Mouse (Mus musculus): ENCODE data around the gene Sugp2. TPM values are rescaled to one million over a fixed set of nuclear protein-coding genes. Genes with fewer than 3 reads are reported as not detected.
A peak's percentile ranks its signal among the peaks of the same experiment; 100 is the strongest.

Sugp2 gene
- polyA plus RNA-seq, 1 experiment from 2014 or later: 80.5 TPM

DNA sequence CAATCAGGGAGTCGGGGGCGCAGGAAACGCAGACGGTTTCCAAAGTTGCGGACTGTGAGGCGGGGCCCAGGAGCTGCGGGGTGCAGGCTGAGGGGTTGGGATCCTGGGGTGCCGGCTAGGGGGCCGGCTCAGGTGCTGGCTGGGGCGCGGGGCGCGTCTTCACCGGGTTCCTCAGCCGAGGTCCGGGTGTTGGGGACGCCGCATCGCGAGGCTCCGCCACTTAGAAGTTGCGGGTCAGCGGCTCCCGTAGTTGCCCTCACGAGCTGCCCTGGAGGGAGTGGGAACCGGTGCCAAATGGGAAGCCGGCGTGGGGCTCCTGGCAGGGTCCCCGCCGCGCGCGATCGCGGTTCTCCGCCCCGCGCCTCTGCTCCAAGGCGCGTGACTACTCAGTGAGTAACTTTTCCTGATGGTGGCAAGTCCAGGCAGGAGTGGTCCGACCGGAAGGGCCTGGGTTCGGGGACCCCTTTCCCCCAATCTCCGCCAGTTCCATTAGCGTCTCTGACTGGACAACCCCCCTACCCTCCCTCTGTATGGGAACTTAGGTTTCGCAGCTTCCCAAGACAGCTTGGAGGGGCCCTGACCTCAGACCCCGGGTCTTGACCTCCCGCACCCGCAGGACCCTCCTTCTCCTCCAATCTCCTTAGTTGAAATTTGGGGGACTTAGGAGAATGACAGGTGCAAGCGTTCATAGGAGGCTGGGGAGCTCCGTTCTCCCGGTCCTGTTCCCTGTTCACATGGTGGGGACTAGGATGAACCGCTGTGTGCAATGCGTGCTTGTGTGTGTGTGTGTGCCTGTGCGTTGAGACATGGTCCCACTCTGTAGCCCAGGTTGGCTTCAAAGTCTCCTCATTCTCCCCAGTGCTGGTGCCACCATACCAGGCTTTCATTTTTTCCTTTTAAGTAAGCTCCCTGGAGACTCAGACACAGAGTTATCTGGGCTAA, 49.4 kb downstream of the Sugp2 start:
- peaks cover 26% of the 10 kb centered on the region for H3K4me1 ChIP-seq
- ATAC-seq (ENCODE audit: low FRiP score): peak; percentile 50
- H3K9ac ChIP-seq (replicated peaks): peak overlapping the region; percentile 84
- H3K4me2 ChIP-seq: peak overlapping the region; percentile 91
- peak overlapping the region; percentile 83 for H3K4me3 ChIP-seq (replicated peaks)
- H3K9me3 ChIP-seq (replicated peaks): no peaks in the 10 kb centered on the region
- peak overlapping the region; percentile 67 for H3K27ac ChIP-seq (replicated peaks)
- under 1% methylated on average over 55 of the region's 55 CpGs for WGBS
- H3K27me3 ChIP-seq (replicated peaks): no peaks in the 10 kb centered on the region
- H3K36me3 ChIP-seq: peaks cover 20% of the 10 kb centered on the region

DNA sequence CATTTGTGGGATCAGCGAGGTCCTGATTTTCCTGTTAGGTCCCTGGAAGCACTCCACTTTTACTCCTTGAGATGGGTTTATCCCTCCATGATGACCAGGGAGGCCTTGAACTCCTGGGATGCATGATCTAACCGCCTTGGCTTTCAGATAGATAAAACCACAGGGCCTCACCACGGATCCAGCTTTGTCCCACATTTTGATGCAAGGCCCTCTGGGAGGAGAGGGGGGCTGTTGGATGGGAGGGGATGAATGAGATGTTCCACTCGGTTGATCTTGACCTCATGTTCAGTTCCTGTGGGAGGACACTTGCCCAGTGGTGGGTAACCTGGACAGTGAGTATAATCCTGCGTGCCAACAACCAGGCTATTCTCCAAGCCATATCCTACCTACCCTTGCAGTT, 50.4 kb downstream of the Sugp2 start:
- Histone ChIP-seq H3K27me3 (replicated peaks) (no peaks in the 10 kb centered on the region), H3K27ac (replicated peaks) (no peak overlapping the region), H3K4me1 (peaks cover 26% of the 10 kb centered on the region), H3K36me3 (peaks cover 23% of the 10 kb centered on the region), H3K4me2 (peak overlapping the region; percentile 13; the same call in 1 of the 2 replicates), H3K9ac (replicated peaks) (no peak overlapping the region), H3K9me3 (replicated peaks) (no peaks in the 10 kb centered on the region), H3K4me3 (replicated peaks) (peak overlapping the region; percentile 8; the same call in 1 of the 2 replicates)
- 72% methylated on average over 5 of the region's 5 CpGs for WGBS
- no peak for ATAC-seq (ENCODE audit: low FRiP score)

DNA sequence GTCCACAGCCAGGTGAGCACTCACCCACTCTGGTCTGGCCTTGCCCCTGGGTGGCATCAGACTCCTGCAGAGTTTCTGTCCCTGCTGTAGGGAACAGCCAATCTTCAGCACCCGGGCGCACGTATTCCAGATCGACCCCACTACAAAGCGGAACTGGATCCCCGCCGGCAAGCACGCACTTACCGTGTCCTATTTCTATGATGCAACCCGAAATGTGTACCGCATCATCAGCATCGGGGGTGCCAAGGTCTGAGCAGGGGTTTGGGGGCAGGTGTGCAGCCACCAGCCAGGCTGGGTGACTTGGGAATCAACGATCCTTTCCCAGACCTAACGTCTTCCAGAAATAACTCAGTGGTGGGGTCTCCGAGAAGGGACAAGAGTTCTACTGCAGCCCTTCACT, 51.3 kb downstream of the Sugp2 start:
- Histone ChIP-seq H3K36me3 (peaks cover 26% of the 10 kb centered on the region), H3K4me3 (replicated peaks) (no peak overlapping the region), H3K9ac (replicated peaks) (no peak overlapping the region), H3K4me2 (no peak overlapping the region), H3K27ac (replicated peaks) (no peak overlapping the region), H3K9me3 (replicated peaks) (no peaks in the 10 kb centered on the region), H3K27me3 (replicated peaks) (no peaks in the 10 kb centered on the region), H3K4me1 (peaks cover 26% of the 10 kb centered on the region)
- ATAC-seq (ENCODE audit: low FRiP score): no peak
- WGBS: 97% methylated on average over 15 of the region's 15 CpGs

DNA sequence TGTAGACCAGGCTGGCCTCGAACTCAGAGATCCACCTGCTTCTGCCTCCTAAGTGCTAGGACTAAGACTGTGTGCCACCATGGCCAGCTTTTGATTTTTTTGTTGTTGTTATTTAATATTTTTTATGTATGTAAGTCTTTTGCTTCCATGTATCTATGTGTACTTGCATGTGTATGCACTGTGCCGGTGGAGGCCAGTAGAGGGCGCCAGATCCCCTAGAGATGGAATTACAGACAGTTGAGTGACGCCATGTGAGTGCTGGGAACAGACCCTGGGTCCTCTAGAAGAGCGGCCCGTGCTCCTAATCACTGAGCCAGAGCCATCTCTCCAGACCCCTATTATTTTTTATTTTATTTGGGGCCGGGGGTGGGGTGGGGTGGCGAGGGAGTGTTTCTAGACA, 52.7 kb downstream of the Sugp2 start:
- H3K27ac ChIP-seq (replicated peaks): no peak overlapping the region
- 92% methylated on average over 8 of the region's 8 CpGs for WGBS
- H3K27me3 ChIP-seq (replicated peaks): no peaks in the 10 kb centered on the region
- no peaks in the 10 kb centered on the region for H3K9me3 ChIP-seq (replicated peaks)
- no peak overlapping the region for H3K9ac ChIP-seq (replicated peaks)
- no peak overlapping the region for H3K4me2 ChIP-seq
- no peak for ATAC-seq (ENCODE audit: low FRiP score)
- H3K4me3 ChIP-seq (replicated peaks): no peak overlapping the region
- peaks cover 39% of the 10 kb centered on the region for H3K36me3 ChIP-seq
- H3K4me1 ChIP-seq: peaks cover 26% of the 10 kb centered on the region

DNA sequence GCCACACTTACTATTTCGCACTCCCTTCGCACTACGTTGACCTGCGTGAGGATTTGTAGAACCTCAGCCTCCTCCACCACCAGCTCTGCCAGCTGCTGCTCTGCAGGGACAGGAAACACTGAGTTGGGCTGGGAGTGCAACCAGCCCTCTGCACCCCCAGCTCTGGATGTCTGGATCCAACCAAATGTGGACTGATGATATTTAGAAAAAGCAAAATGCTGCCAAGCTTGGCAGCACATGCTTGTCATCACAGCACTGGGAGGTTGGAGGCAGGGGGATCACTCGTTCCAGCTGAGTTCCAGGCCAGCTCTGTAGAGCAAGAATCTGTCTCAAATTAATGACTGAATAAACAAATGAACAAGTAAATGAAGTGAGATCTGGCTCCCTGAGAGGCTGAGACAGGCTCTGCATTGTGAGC, 60.0 kb downstream of the Sugp2 start:
- Histone ChIP-seq H3K9ac (replicated peaks) (no peak overlapping the region), H3K4me2 (no peak overlapping the region), H3K27ac (replicated peaks) (no peak overlapping the region), H3K4me1 (no peaks in the 10 kb centered on the region), H3K27me3 (replicated peaks) (no peaks in the 10 kb centered on the region), H3K36me3 (peaks cover 83% of the 10 kb centered on the region), H3K4me3 (replicated peaks) (no peak overlapping the region), H3K9me3 (replicated peaks) (no peaks in the 10 kb centered on the region)
- no peak for ATAC-seq (ENCODE audit: low FRiP score)
- 79% methylated on average over 5 of the region's 5 CpGs for WGBS

DNA sequence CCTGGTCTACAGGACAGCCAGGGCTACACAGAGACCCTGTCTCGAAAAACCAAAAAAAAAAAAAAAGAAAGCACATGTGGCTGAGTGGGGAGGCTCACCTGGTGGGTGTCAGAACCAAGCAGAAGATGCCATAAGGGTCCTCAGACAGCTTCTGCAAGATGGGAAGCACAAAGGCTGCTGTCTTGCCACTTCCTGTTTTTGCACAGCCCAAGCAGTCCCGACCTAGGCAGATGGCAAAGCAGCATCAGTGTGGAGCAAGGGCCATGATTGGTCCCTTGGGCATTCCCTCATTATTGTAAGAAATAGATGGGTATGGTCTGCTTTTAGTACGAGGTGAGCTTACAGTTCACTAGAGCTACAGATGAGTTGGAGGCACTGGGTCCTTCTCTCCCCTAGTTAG, 66.9 kb downstream of the Sugp2 start:
- ATAC-seq (ENCODE audit: low FRiP score): no peak
- Histone ChIP-seq H3K36me3 (peaks cover 52% of the 10 kb centered on the region), H3K9me3 (replicated peaks) (no peaks in the 10 kb centered on the region), H3K4me1 (peaks cover 32% of the 10 kb centered on the region), H3K4me2 (peak overlapping the region; percentile 92; the same call in 1 of the 2 replicates), H3K27ac (replicated peaks) (no peak overlapping the region), H3K27me3 (replicated peaks) (no peaks in the 10 kb centered on the region), H3K9ac (replicated peaks) (no peak overlapping the region), H3K4me3 (replicated peaks) (no peak overlapping the region)
- WGBS: 75% methylated on average over 3 of the region's 3 CpGs

DNA sequence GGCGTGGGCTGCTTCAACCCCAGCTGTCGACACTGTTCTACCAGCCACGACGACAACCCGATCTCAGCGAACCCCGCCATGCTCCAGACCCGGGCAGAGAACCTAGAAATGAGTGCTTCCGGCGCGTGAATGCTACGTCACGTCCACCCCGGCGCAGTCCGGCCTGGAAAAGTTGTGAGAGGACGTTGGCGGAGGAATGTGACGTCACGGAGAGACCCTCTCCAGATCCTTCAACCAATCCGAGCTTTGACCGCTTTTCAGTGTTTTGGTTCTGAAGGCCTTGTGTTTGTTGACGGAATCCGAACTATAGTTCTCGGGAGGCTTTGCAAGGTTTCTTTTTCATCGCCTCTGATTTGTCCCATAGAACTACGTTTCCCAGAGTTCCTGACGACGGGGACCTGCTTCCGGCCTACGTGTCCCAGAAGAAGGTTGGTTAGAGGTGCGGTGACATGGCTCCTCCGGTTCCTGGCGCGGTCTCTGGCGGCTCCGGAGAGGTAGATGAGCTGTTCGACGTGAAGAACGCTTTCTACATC, 68.4 kb downstream of the Sugp2 start, which contains the start of the genes Ddx49 and Cope:
TSS of gene Ddx49 (minus strand) at position 132 of the 533 bp plus-strand sequence.
TSS of gene Cope (plus strand) at position 161 of the 533 bp plus-strand sequence.
- Histone ChIP-seq H3K4me1 (peaks cover 32% of the 10 kb centered on the region), H3K36me3 (peaks cover 49% of the 10 kb centered on the region), H3K9ac (replicated peaks) (peak within 1 kb of the TSS; percentile 57), H3K27ac (replicated peaks) (peak within 1 kb of the TSS; percentile 73), H3K4me3 (replicated peaks) (peak within 1 kb of the TSS; percentile 65), H3K9me3 (replicated peaks) (no peaks in the 10 kb centered on the region), H3K27me3 (replicated peaks) (no peaks in the 10 kb centered on the region), H3K4me2 (peak within 1 kb of the TSS; percentile 92)
- peak; percentile 94 for ATAC-seq (ENCODE audit: low FRiP score)
- 0% methylated on average over 40 of the region's 40 CpGs for WGBS

DNA sequence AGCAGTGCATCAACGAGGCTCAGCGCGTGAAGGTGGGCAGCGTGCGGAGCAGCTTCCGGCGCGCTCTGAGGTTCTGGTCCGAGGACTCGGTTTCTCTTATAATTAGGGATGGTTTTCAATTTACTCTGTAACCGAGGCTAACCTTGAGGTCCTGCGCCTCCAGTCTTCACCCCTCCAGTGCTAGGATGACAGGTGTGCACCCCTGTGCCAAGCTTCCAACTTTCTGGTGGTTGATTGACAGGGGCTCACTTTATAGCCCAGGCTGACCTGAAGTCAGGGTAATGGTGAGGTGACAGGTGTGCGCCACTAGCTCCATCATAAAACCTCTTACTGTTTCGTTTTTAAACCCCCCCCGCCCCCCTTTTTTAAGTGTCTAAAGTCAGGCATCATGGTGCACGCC, 68.9 kb downstream of the Sugp2 start:
- H3K4me3 ChIP-seq (replicated peaks): peak overlapping the region; percentile 65

DNA sequence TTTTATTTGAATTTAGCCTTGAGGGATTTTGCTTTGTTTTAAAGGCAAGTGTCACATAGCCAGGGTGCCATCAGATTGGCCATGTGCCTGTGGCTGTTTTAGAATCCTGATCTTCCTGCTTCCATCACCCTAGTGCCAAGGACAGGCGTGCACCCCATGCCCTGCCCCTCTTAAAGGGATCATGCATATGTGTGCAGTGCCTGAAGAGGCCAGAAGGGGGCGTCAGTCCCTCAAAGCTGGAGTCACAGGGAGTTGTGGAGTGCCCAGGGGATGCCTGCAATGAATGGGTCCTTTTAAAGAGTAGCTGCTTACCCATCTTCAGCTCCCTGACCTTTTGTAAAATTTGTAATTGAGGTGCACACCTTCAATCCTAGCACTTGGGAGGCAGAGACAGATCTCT, 75.3 kb downstream of the Sugp2 start:
- Histone ChIP-seq H3K36me3 (peaks cover 82% of the 10 kb centered on the region), H3K4me1 (peaks cover 6% of the 10 kb centered on the region), H3K27ac (replicated peaks) (no peak overlapping the region), H3K27me3 (replicated peaks) (no peaks in the 10 kb centered on the region), H3K9ac (replicated peaks) (no peak overlapping the region), H3K4me3 (replicated peaks) (no peak overlapping the region), H3K9me3 (replicated peaks) (no peaks in the 10 kb centered on the region), H3K4me2 (no peak overlapping the region)
- no peak for ATAC-seq (ENCODE audit: low FRiP score)
- 33% methylated on average over 2 of the region's 2 CpGs for WGBS

More for the DNA sequence above, 68.9 kb downstream of the Sugp2 start:
- Histone ChIP-seq H3K9ac (replicated peaks) (peak overlapping the region; percentile 57), H3K9me3 (replicated peaks) (no peaks in the 10 kb centered on the region), H3K36me3 (peaks cover 49% of the 10 kb centered on the region), H3K27ac (replicated peaks) (peak overlapping the region; percentile 73), H3K4me2 (peak overlapping the region; percentile 92), H3K4me1 (peaks cover 32% of the 10 kb centered on the region), H3K27me3 (replicated peaks) (no peaks in the 10 kb centered on the region)
- 6% methylated on average over 16 of the region's 16 CpGs for WGBS
- peak; percentile 30 for ATAC-seq (ENCODE audit: low FRiP score)

DNA sequence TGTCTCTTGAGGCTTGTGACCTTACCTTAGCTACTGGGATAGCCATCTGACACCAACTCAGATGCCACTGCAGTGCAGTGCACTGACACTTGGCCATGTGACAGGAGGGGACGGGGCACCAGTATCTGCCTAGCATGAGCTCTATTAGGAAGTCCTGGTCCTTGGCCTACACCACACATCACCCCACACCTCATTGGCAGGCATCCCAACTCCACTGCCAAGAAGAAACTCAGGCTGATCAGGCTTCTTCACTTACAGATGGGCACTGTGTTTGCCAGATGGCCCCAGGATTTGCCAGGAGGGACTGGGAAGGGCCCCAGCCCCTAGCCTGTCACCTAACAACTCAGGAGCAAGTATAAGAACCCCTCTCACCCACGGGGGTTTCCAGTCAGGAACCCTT, 79.4 kb downstream of the Sugp2 start:
- no peaks in the 10 kb centered on the region for H3K27me3 ChIP-seq (replicated peaks)
- peaks cover 33% of the 10 kb centered on the region for H3K4me1 ChIP-seq
- H3K36me3 ChIP-seq: peaks cover 49% of the 10 kb centered on the region
- no peak overlapping the region; the same call in 1 of the 2 replicates for H3K4me3 ChIP-seq (replicated peaks)
- no peak overlapping the region for H3K4me2 ChIP-seq
- WGBS: 81% methylated on average over 2 of the region's 2 CpGs
- no peak for ATAC-seq (ENCODE audit: low FRiP score)
- no peak overlapping the region for H3K27ac ChIP-seq (replicated peaks)
- no peaks in the 10 kb centered on the region for H3K9me3 ChIP-seq (replicated peaks)
- H3K9ac ChIP-seq (replicated peaks): no peak overlapping the region

DNA sequence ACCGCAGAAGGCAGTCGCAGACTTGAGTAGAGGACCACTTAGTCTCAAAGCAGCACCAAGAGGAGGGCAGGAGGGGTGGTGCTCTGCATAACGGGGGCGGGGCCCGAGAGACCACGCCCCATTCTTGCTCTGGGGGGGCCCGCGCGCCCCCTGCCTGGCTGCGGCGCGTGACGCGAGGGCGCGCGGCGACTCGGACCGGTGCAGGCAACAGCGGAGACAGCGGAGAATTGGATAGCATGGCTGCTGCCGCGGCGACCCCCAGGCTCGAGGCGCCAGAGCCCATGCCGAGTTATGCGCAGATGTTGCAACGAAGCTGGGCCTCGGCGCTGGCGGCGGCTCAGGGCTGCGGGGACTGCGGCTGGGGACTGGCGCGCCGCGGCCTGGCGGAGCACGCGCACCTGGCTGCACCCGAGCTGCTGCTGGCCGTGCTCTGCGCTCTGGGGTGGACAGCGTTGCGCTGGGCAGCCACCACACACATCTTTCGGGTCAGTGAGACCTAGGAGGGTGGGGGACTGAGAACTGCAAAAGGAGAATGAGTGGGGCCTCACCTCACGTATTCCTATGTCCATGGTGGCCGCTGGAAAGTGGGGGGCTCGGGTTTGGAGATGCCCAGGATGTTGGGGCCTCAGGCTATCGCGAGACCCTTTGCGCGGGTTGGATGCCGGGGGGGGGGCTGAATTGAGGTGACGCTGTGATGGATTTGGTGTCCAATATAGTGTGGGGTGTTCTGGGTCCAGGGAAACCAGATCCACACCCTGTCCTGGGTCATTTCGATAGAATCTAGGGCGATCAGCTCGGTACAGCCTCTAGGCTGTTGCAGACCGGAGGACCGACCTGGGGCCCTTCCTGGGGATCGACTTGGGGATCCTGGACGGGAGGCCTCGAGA, 81.8 kb downstream of the Sugp2 start, which contains the start of gene Cers1:
TSS of gene Cers1 (plus strand) at position 152 of the 887 bp plus-strand sequence.
- Histone ChIP-seq H3K9ac (replicated peaks) (peak within 1 kb of the TSS; percentile 56), H3K4me2 (peak within 1 kb of the TSS; percentile 63), H3K4me3 (replicated peaks) (peak within 1 kb of the TSS; percentile 48), H3K9me3 (replicated peaks) (no peaks in the 10 kb centered on the region), H3K27me3 (replicated peaks) (no peaks in the 10 kb centered on the region), H3K36me3 (peaks cover 49% of the 10 kb centered on the region), H3K27ac (replicated peaks) (peak within 1 kb of the TSS; percentile 90), H3K4me1 (peaks cover 34% of the 10 kb centered on the region)
- 1% methylated on average over 66 of the region's 66 CpGs for WGBS
- peak; percentile 73 for ATAC-seq (ENCODE audit: low FRiP score)

All from neural tube, embryonic 15.5 days (tissue).